Mouse (Mus musculus): ENCODE measurements around the gene Fam217a. TPM values are rescaled to one million over a fixed set of nuclear protein-coding genes. Genes with fewer than 3 reads are reported as not detected.

Fam217a gene
- polyA plus RNA-seq, 1 experiment from 2014 or later, result 0.75 TPM

Other genes starting within 250 kb of the Fam217a start
- gene Fam50b, start 189.5 kb downstream of the Fam217a start, polyA plus RNA-seq (2015; fragmentation: Nextera tagmentation; extraction: Ambion mirVana), result 0.25 TPM in 1 of 2 replicates, not detected in the other
- gene Prpf4b, start 49.0 kb downstream of the Fam217a start, polyA plus RNA-seq (2015; fragmentation: Nextera tagmentation; extraction: Ambion mirVana), result 63.9 and 67.7 TPM in 2 replicates
- not detected in 2 replicates for gene 4933417A18Rik, start 99 bp upstream of the Fam217a start, polyA plus RNA-seq (2015; fragmentation: Nextera tagmentation; extraction: Ambion mirVana)
- 0.37 and 1.0 TPM in 2 replicates for gene Eci3, start 39.5 kb upstream of the Fam217a start, polyA plus RNA-seq (2015; fragmentation: Nextera tagmentation; extraction: Ambion mirVana)
- gene Eci2, start 102.8 kb upstream of the Fam217a start, polyA plus RNA-seq (2015; fragmentation: Nextera tagmentation; extraction: Ambion mirVana), result 80.1 and 84.6 TPM in 2 replicates